Mouse (Mus musculus) adrenal gland, postnatal 25 days (tissue): ENCODE measurements around the gene Frmd4a. TPM values are rescaled to one million over a fixed set of nuclear protein-coding genes. Genes with fewer than 3 reads are reported as not detected.

Experiments used
- DNase-seq: peaks from one replicate; pipeline ENCODE4 v3.0.0; 2021; ENCODE audit warnings: mixed read lengths
- long read RNA-seq: library from polyadenylated mRNA; stranded (forward); transcript quantifications from one replicate; pipeline ENCODE4 v2.0.0, GENCODE M21; 2021
- total RNA-seq: library from RNA; stranded (reverse); gene quantifications from 2 replicates; pipeline ENCODE4 v1.2.3, GENCODE M21; 2021

The Frmd4a gene
- 10.3 and 14.6 TPM in 2 replicates for total RNA-seq
- long read RNA-seq, partial matches to known transcripts = 4 of 13 reads
- long read RNA-seq, other reads (novel, unspliced or antisense) = 9 of 13 reads

DNA sequence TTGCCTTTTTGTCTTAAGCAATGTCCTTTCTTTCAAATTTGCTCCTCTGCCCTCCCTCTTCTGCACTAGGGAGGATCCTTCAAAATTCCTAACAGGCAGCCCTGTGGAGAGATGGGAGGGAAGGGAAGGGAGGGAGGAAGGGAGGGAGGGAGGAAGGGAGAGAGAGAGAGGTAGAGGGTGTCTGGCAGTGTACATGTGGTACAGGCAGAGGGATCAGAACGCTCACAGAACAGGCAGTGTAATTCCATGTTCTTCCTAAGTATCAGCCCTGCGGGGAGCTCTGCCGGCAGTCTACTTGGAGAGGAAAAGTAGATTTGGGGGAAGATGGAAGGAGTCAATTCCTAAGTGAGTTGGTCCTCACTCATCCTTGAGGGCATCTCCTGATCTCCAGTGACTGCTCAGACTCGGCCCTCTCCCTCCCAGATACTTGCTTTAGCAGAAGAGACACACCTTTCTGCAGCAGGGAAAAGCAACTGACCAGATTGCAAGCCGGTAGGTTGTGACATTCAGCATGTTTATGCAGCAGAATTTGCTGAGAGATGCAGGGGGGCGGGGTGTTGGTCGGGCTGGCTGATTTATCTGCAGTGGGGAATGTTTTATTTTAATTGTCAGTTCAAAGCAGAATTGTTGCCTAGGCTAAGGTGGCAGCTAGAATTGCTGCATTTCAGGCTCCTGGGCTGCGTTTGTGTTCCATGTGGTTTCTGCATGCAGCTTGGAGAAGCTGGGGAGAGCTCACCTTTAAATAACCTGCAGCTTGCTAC lies at the start of gene Frmd4a:
Frmd4a (plus strand) TSS at position 190 of the 761 bp plus-strand sequence.
- no peak for DNase-seq

DNA sequence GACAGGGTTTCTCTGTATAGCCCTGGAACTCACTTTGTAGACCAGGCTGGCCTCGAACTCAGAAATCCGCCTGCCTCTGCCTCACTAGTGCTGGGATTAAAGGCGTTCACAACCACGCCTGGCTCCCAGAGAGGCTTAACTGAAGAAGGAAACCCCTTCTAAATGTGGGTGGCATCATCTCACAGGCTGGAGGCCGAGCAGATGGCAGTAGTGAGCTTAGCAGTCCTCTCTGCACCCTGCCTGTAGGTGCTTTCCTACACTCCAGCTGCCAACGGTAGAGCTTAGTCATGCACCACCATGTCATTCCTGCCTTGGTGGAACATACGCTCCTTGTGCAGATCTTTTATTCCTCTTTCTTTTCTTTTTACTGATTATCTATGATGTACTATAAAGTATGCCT lies 28.6 kb upstream of the Frmd4a start:
- DNase-seq = no peak

DNA sequence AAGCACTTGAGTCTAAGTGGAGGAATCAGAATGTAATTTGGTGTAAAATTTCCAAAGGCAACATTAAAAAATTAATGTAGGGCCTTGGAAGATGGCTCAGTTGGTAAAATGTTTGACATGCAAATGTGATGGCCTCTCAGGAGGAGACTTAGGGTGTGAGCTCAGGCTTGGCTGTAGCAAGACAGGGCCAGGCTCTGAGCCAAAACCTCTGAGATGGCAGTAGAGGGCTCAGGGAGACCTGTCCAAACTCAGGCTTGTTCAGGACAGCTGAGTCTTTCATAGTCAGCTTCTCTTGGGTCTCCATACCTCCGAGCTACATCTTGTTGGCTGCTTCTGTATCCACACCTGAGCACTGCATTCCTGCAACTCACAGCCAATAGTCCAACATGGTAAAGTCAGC lies 27.1 kb upstream of the Frmd4a start:
- no peak for DNase-seq

DNA sequence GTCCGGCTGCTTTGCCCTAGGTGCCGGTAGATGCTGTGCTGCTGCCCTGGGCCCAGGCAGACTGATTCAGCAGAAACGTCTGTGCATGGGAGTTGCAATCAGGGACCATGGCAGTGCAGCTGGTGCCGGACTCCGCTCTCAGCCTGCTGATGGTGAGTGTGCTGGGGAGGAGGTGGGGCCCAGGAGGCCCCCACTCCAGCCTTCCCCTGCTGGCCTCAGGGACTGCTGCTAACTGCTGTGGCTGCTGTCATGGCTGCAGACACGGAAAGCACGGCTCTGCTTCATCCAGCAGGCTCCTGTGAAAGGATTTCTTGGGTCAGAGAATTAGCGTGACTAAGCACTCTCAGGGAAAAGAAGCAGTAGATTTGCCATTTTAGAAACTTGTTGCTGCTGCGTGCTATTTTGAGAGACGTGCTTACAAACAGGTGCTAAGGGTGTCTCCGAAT lies 937 bp downstream of the Frmd4a start:
- peak; percentile 9 for DNase-seq

DNA sequence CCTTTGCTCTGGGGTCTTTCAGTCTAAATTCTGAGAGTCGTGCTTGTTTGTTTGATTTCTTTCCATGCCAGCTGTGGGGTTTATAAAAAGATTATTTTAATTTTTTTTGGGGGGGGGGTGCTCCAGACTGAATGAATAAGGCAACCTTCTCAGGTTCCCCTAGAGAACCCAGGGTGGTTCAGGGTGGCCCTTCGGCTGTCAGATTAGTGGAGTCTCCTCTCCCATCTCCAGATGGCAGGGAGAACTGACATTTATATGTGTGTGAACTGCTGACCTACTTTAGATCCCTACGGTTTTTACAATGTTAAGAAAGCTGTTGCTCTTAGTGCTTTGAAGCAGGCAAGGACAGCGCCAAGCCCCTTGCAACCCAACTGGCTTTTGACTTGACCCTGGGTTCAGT lies 1.4 kb downstream of the Frmd4a start:
- DNase-seq = no peak

DNA sequence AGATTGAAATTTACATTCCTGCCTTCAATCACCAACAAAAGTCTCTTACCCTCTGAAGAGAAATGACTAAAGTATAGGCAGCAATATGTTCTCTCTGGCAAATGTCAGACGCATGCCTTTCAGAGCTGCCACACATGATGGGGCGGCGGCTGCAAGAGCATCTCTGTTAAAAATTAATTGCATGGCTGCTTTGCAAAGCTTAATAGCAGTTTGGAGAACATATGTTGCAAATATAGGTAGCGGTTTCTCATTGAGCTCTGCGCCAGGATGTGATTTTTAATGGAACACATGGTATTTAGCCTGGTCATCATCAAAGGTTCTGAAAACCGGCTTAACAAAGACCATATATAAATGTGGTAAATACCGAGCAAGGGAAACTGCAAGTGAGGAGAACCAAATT lies 7.4 kb downstream of the Frmd4a start:
- no peak for DNase-seq

DNA sequence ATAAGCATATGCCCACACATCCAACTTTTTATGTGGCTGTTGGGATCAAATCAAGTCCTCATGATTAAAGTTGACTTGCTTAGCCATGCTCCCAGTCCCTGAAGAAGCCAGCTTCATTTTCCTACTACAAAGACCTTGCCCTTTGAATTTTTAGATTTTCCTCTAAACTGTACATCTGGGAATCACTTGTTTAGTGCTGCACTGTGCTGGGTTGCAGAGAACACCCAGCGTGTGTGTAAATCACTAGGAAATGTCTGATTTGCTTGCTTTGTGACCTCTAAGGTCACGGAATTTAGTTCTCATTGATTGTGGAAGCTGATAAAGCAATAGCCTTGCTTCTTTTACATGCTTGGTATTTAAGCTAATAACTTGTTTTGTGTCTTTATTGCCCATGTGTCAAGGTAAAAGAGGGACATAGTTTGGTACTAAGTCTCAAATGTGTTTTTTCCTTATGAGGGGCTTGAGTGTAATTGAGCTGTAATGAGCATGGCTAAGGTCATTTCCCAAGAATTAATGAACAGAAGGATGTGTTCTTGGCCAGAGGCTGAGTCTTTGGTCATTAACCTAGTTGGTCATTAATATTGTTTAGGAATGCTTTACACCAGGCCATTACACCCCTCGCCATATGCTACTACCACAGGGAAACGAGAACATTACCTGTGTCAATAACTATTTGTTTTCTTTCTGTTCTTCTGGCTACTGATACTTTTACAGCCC lies 11.7 kb downstream of the Frmd4a start:
- no peak for DNase-seq

DNA sequence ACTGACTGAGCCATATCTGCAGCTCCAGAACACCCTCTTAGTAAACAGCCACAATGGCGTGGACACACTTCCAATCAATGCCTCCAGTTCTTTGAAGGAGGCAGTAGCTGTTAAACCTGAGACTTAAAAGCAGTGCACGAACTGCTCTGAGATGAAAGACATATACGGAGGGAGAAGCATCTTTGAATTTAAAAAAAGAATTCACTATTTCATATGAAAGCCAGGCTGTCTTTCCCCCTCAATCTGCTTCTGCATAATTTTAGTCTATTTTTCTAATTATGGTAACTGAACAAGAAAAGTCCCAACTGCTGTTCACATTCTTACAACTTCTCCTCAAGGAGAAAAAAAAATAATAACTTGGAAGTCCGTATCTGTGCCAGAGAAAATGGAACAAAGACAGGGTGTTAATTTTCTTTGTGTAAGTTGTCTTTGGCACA lies 18.7 kb downstream of the Frmd4a start:
- DNase-seq = no peak

DNA sequence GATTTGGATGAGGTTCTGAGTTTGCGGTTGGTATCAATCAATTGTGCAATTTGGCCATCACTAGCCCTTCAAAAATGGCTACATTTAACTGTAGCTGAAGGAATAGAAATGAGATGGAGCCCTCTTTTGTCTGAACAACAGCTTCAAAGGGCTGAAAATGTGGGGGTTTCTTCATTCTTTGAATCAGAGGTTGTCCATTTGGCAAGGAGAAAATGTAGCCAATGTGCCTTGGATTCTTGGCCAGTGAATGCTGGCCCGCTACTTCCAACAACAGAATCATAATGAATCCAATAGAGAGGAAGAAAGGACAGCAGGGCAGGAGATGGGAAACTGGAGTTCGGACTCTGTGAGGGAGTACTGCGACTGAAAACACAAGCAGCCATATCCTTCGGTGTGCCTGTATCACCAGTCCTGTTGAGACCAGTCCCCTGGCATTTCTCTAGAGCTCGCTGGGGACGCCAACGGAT lies 19.2 kb downstream of the Frmd4a start:
- no peak for DNase-seq

DNA sequence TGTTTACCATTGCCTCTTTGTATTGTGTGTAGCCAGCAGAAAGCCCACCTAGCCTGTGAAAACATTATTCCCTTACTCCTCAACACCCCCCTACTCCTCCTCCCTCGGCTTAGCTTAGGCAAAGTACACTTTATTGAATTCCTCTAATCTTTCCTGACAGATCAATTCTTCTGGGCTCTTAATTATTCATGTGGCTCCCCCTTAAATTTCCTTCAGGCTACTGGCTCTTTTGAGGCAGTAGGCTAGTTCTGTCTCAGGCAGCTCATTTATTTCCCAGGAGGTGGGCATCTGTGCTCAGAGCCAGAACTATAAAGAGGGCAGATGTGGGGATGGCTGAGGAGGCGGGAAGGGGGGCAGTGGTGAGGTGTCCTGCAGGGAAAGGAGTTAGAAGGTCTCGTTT lies 24.5 kb downstream of the Frmd4a start:
- no peak for DNase-seq

DNA sequence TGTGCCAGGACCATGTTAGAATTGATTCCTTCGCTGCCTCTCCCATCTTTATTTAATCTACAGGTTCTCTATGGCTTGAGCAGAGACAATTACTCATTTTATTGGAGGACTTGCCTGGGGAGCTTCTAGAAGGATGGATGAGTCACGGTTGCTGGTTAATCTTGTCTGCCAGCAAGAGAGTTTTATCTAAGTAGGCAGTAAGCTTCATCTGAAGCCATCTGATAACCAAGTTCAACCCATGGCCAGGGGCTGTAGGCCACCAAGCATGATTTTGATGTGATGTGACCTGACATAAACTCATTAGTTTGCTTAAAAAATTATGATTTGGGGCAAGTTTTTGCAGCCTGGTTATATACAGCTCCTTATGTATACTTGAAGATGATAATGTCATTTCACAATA lies 38.0 kb downstream of the Frmd4a start:
- DNase-seq = no peak

DNA sequence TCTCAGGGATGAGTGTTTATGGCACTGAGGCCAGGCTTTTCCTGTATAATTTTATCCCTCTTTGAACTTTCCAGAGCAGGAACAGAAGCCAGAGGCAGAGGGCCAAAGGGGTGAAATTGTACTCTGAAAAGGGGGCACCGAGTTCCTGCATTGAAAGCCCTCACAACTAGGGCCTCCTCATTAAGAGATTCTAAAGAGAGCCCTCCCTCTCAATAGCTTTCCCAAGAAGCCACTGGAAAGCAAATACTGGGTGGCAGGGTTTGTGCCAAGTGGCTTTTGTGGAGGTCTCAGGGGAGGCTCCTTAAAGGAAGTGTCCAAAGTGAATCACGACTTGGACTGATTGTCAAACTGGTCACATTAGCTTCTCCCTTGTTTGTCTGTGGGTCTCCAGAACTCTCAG lies 43.2 kb downstream of the Frmd4a start:
- DNase-seq = no peak

DNA sequence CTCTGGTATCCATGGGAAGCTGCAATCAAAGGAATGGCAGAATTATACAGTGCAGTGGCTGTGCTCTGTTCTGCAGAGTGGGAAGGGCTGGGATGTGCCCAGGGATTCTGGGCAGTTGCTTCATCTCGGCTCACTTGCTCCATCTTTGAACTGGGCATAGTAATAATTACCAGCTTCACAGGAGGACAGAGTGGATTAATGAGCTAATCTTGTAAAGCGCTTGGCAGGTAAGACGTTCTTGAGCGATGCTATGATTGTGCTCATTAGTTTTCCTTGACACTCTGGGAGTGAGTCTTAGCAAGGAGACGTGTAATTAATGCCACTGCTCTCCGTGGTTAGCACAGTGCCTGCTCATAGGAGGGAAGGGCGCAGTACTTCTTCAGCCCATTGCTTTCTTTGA lies 54.3 kb downstream of the Frmd4a start:
- no peak for DNase-seq

DNA sequence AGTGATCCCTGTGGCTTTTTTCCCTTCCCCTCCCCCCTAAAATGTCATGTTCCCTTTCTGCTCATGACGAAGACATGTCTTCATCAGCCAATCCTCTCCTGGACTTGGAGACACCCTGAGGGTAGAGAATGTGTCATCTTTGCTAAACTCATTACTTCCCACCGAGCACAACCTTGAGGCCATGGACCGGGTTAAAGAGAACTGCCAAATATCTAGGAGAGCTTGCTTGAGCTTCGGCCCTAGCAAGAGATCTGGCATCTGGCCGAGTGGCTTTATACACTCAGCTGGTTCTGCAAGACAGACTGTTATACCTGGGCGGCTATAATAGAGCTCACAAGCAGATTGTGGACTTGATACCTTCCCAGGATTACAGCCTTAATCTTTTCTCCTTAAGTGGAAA lies 66.4 kb downstream of the Frmd4a start:
- DNase-seq = no peak

DNA sequence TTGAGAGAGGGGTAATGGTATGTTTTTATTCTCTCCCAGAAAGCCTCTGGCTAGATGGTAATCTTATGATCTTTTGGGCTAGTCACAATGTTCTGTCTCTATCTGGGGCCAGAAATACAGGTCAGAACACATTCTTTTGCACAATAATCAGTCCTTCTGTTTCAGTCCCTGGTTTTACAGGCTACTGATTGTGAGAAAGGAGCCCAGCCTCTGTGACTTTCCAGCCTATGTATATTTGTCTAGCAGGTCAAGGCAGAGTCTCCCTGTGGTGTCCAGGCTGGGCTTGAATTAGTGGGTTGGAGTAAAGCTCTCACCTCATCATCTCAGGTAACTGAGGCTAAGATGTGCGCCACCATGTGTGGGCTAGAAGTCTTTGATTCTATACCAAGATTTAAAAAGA lies 80.1 kb downstream of the Frmd4a start:
- DNase-seq = no peak

DNA sequence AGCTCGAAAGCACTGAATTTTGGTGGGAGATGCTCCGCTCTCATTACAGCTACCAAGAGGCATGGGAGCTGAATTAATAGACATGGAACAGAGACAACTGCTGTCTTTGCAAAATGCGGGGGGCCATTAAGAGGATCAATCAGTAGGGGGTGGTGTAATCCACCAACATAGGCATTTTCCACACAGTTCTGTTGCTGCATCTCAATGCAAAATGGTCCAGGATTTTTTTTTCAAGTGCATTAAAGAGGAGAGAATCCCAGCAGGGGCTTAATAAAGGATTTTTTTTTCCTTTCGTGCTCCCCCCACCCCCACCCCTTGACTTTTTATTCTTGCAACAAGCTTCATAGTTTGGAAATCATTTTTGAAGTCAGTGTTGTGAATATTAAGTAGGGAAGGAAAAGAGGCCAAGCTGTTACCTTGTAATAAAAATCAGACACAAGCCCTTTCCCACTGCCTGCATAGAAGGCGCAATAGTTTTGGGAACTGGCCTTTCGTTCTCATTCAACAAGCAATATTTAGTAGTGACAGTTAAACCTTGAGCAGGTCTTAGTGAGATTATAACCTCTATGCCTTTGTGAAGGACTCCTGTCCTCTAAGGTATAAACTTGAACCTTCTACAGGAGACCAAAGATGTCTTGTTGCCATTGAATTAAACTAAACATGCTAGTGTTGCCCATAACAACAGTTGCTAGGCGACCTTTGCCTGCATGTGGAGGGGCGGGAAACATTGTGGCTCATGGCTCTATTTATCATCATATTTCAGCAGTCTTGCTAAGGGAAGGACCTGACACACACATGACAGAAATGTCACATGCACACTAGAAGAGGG lies 81.6 kb downstream of the Frmd4a start:
- DNase-seq = peak; percentile 3

DNA sequence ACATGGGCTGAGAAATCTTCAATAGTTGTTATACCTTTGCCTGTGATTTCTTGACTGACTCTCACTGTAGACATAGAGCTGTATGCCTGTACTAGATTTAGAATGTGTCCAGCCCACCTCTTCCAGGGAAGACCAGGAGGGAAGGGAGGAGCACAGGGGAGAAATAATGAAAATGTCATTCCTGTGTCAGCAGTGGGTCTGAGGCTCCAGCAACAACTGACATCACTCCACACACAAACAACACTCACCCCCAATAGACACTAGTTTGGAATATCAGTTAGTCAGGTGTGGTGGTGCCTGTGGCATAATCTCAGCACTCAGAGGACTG lies 82.2 kb downstream of the Frmd4a start:
- DNase-seq = no peak

DNA sequence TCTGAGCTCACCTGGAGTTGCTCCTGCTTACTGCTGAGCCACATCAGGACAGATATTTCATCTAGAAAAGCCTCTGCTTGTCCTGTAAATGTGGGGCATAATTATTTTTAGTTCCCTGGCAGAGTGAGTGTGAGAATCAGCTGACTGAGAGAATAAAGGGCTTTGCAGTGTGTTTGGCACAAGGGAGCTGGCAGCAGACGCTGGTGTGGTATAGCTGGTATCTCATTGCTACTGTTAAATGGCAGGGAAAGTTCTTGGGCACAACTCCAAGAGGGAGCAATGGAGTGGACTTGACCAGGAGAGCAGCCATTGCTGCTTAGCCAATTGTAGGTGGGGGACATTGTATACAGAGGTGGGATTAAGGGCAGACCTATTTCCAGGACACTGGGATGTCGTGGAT lies 83.9 kb downstream of the Frmd4a start:
- DNase-seq = no peak

DNA sequence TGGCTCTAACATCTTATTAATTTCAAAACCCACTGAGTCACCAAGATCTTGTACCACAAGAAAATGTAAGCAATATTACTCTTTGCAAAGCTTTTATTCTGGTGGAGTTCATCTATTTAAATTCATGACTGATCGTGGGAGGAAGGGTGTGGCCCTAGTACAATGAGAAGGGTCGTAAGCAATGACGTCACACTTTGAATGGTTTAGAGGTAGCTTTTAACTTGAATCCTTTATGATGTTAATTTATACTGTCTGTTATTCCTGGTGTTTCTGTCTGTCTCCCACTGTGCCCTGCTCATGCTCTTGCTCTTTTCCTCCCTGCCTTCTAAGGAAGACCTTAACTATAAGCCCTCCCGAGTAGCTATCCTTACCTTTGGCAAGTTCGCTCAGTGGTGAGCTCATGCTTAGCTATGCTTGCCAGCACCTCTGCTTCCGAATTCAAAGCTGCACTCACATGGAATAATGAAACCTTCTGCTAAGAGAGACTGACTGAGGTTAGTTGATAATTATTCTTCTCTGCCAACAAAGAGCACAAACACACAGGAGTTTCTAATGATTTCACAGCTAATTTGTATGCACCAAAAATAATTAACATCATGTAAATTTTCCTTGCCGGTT lies 95.9 kb downstream of the Frmd4a start:
- DNase-seq = no peak

DNA sequence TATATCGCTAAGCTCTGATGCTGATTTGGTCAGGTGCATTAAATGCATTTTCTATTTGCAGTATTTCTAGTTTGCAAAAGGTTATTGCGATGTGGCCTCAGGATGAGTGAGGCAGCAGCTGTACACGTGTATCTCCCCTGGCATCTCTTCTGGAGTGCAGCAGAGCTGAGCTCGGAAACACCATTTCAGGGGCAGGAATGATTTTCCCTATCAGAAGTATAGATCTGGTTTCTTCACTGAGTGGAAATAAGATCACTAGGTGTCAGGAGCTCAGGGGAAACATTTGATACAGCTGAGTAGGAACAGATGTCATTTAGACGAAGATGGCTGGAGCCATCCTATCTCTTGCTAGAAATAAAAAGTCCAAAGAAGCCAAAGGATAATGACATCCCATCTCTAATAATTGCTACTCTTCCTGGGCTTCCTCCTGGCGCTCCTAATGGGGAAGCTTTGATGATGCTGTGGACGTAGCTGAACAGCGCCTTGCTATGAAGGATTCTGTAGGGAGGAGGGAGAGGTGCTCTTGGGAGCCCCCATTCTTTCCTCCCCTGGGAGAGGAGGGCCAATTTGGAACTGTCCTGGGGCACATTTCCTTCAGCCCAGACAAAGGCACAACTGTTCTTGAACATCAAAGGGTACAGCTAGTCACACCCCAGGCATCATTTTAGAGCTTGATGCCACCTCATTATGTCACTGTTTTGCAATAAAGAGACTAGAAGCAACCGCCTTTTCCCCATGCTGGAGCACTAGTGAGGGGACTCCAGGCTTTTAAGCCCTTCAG lies 102.4 kb downstream of the Frmd4a start:
- DNase-seq = no peak

DNA sequence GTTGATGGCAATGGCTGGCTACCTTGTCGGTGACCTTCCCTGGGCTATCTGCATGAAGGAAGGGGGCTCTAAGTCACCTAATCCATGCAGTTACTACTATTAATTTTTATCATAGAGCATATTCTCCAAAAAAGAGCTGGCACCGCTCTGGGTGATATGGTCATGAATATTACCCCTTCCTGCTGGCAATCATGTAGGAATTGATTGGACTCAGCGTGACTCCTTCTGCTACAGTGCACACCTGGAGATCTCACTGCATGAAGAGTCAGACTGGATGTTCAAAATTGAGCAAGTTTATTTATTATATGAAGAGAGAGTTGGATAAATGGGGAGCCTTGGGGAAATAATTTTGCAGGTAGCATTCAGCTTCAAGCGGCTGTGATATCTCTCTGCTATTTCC lies 113.7 kb downstream of the Frmd4a start:
- no peak for DNase-seq

DNA sequence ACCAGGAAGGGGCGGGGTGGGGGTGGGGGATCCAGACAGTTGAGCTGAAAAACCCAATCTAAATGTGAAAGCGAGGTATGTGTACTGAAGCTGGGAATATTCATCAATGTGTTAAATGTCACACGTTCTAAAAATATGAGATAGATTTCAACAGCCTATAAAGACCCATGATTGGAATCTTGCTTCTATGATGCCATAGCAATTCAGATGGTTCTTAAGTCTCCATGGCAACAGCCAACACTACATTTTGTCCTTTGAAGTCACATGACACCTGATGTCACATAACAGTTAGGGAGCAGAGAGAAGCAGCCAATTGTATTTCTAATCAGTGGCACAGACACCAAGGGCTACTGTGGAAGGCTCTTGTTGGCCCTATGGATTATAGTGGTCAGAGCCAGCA lies 120.0 kb downstream of the Frmd4a start:
- DNase-seq = no peak
